Mouse (Mus musculus): ENCODE measurements around the gene Mlxipl. TPM values are rescaled to one million over a fixed set of nuclear protein-coding genes. Genes with fewer than 3 reads are reported as not detected.
"Not testable (repeated sequence)": the region's sequence is repeated elsewhere in the genome, so short reads cannot be mapped to it uniquely, and the experiment has no call there.

The Mlxipl gene
- polyA plus RNA-seq, 1 experiment from 2014 or later = 2.2 TPM

GRCm38 (mm10) chr5:135064382-135064766, 25.3 kb upstream of the Mlxipl start:
- peaks cover 14% of the 10 kb centered on the region for H3K4me1 ChIP-seq (ENCODE audit: control insufficient read depth, insufficient read depth, low read length)
- H3K36me3 ChIP-seq (ENCODE audit: control insufficient read depth, insufficient read depth) = peaks cover 17% of the 10 kb centered on the region
- H3K27ac ChIP-seq (ENCODE audit: low read length) = peak overlapping the region; percentile 64
- no peaks in the 10 kb centered on the region for H3K9me3 ChIP-seq (replicated peaks; ENCODE audit: control insufficient read depth, low read length)
- no peaks in the 10 kb centered on the region for H3K27me3 ChIP-seq (ENCODE audit: control insufficient read depth, insufficient read depth, low read length)
- under 1% methylated on average over 40 of the region's 40 CpGs for WGBS
- H3K4me2 ChIP-seq (ENCODE audit: low read depth, low read length) = peak overlapping the region; percentile 95
- peak overlapping the region; percentile 87 for H3K9ac ChIP-seq (ENCODE audit: low read length)
- peak overlapping the region; percentile 73 for H3K4me3 ChIP-seq (ENCODE audit: low read length)
- peak; percentile 37 for ATAC-seq (replicated peaks; ENCODE audit: extremely low read depth, insufficient read depth, low FRiP score)

DNA sequence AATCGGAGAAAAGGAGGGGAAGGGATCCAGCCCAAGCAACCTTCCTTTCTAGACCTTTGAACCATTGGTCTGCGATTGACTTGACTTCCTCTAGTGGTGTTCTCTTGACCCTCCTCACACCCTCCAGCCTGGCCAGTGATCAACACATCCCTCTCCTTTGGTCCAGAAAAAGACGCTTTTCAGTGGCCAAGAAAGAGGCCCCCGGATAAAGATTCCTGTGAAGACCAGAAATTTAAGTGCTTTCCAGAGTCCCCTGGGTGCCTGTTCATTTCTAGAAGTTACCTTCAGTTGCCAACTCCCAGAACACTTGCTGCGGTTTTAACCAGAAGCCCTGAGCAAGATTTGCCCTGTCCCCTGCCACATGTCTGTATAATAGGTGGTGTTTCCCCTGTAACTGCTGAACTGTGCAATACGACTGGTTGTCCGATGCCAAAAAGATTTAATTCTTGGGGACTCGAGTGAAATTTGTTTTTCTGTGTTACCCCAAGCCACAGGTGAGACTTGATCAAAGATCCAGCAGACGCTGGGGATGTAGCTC, 24.7 kb upstream of the Mlxipl start, which contains the start of gene Bud23:
Bud23 (minus strand) TSS at position 51 of the 538 bp plus-strand sequence.
- Histone ChIP-seq H3K36me3 (ENCODE audit: control insufficient read depth, insufficient read depth) (peaks cover 14% of the 10 kb centered on the region), H3K9ac (ENCODE audit: low read length) (peak within 1 kb of the TSS; percentile 87), H3K4me2 (ENCODE audit: low read depth, low read length) (peak within 1 kb of the TSS; percentile 95), H3K4me3 (ENCODE audit: low read length) (peak within 1 kb of the TSS; percentile 73), H3K27ac (ENCODE audit: low read length) (peak within 1 kb of the TSS; percentile 64), H3K4me1 (ENCODE audit: control insufficient read depth, insufficient read depth, low read length) (peaks cover 14% of the 10 kb centered on the region)
- WGBS = 68% methylated on average over 8 of the region's 9 CpGs
- not testable (repeated sequence) for H3K27me3 ChIP-seq (ENCODE audit: control insufficient read depth, insufficient read depth, low read length); H3K9me3 ChIP-seq (replicated peaks; ENCODE audit: control insufficient read depth, low read length); ATAC-seq (replicated peaks; ENCODE audit: extremely low read depth, insufficient read depth, low FRiP score)

- H3K36me3 ChIP-seq (ENCODE audit: control insufficient read depth, insufficient read depth) = peaks cover 3% of the 10 kb centered on the region
- H3K27ac ChIP-seq (ENCODE audit: low read length) = no peak overlapping the region
- WGBS = 87% methylated on average over 3 of the region's 3 CpGs
- no peak overlapping the region for H3K4me3 ChIP-seq (ENCODE audit: low read length)
- peaks cover 14% of the 10 kb centered on the region for H3K4me1 ChIP-seq (ENCODE audit: control insufficient read depth, insufficient read depth, low read length)
- no peak for ATAC-seq (replicated peaks; ENCODE audit: extremely low read depth, insufficient read depth, low FRiP score)
- H3K9ac ChIP-seq (ENCODE audit: low read length) = no peak overlapping the region
- H3K9me3 ChIP-seq (replicated peaks; ENCODE audit: control insufficient read depth, low read length) = no peaks in the 10 kb centered on the region
- no peaks in the 10 kb centered on the region for H3K27me3 ChIP-seq (ENCODE audit: control insufficient read depth, insufficient read depth, low read length)
- H3K4me2 ChIP-seq (ENCODE audit: low read depth, low read length) = no peak overlapping the region
Observed at GRCm38 (mm10) chr5:135066008-135066407, 23.7 kb upstream of the Mlxipl start.

- Histone ChIP-seq H3K4me1 (ENCODE audit: control insufficient read depth, insufficient read depth, low read length) (peaks cover 3% of the 10 kb centered on the region), H3K27ac (ENCODE audit: low read length) (no peak overlapping the region), H3K9me3 (replicated peaks; ENCODE audit: control insufficient read depth, low read length) (no peaks in the 10 kb centered on the region), H3K4me3 (ENCODE audit: low read length) (no peak overlapping the region), H3K27me3 (ENCODE audit: control insufficient read depth, insufficient read depth, low read length) (no peaks in the 10 kb centered on the region), H3K4me2 (ENCODE audit: low read depth, low read length) (no peak overlapping the region), H3K9ac (ENCODE audit: low read length) (no peak overlapping the region), H3K36me3 (ENCODE audit: control insufficient read depth, insufficient read depth) (peaks cover 2% of the 10 kb centered on the region; the same call in 1 of the 2 replicates)
- ATAC-seq (replicated peaks; ENCODE audit: extremely low read depth, insufficient read depth, low FRiP score) = no peak
- WGBS = 77% methylated on average over 3 of the region's 3 CpGs
Observed at GRCm38 (mm10) chr5:135070448-135070847, 19.2 kb upstream of the Mlxipl start.

DNA sequence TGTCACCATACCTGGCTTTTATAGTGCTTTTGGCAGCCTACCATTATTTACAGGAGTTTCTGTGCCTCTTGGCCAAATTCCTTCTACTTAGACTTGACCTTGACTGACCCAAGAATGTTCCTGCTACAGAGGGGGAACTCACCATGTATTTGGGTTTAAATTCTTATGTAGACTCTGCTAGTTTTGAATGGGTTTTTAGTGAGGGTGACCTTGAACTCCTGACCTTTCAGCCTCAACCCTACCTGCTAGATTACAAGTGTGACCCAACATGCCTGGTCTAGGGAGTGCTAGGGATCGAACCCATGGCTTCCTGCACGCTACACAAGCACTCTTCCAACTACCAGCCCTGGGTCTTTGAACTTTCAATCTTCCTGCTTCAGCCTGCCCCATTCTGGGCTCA, 17.6 kb upstream of the Mlxipl start:
- Histone ChIP-seq H3K4me2 (ENCODE audit: low read depth, low read length) (no peak overlapping the region), H3K27ac (ENCODE audit: low read length) (no peak overlapping the region), H3K4me1 (ENCODE audit: control insufficient read depth, insufficient read depth, low read length) (no peaks in the 10 kb centered on the region), H3K36me3 (ENCODE audit: control insufficient read depth, insufficient read depth) (peaks cover 2% of the 10 kb centered on the region; the same call in 1 of the 2 replicates), H3K9ac (ENCODE audit: low read length) (no peak overlapping the region), H3K9me3 (replicated peaks; ENCODE audit: control insufficient read depth, low read length) (no peaks in the 10 kb centered on the region), H3K4me3 (ENCODE audit: low read length) (no peak overlapping the region), H3K27me3 (ENCODE audit: control insufficient read depth, insufficient read depth, low read length) (no peaks in the 10 kb centered on the region)
- WGBS = 81% methylated on average over 2 of the region's 2 CpGs
- ATAC-seq (replicated peaks; ENCODE audit: extremely low read depth, insufficient read depth, low FRiP score) = no peak

- 67% methylated on average over 6 of the region's 6 CpGs for WGBS
- Histone ChIP-seq H3K27me3 (ENCODE audit: control insufficient read depth, insufficient read depth, low read length) (no peaks in the 10 kb centered on the region), H3K9me3 (replicated peaks; ENCODE audit: control insufficient read depth, low read length) (no peaks in the 10 kb centered on the region), H3K4me2 (ENCODE audit: low read depth, low read length) (no peak overlapping the region), H3K36me3 (ENCODE audit: control insufficient read depth, insufficient read depth) (peaks cover 2% of the 10 kb centered on the region; the same call in 1 of the 2 replicates), H3K9ac (ENCODE audit: low read length) (no peak overlapping the region), H3K27ac (ENCODE audit: low read length) (no peak overlapping the region), H3K4me3 (ENCODE audit: low read length) (no peak overlapping the region), H3K4me1 (ENCODE audit: control insufficient read depth, insufficient read depth, low read length) (no peaks in the 10 kb centered on the region)
- no peak for ATAC-seq (replicated peaks; ENCODE audit: extremely low read depth, insufficient read depth, low FRiP score)
Observed at GRCm38 (mm10) chr5:135072720-135073119, 17.0 kb upstream of the Mlxipl start.

DNA sequence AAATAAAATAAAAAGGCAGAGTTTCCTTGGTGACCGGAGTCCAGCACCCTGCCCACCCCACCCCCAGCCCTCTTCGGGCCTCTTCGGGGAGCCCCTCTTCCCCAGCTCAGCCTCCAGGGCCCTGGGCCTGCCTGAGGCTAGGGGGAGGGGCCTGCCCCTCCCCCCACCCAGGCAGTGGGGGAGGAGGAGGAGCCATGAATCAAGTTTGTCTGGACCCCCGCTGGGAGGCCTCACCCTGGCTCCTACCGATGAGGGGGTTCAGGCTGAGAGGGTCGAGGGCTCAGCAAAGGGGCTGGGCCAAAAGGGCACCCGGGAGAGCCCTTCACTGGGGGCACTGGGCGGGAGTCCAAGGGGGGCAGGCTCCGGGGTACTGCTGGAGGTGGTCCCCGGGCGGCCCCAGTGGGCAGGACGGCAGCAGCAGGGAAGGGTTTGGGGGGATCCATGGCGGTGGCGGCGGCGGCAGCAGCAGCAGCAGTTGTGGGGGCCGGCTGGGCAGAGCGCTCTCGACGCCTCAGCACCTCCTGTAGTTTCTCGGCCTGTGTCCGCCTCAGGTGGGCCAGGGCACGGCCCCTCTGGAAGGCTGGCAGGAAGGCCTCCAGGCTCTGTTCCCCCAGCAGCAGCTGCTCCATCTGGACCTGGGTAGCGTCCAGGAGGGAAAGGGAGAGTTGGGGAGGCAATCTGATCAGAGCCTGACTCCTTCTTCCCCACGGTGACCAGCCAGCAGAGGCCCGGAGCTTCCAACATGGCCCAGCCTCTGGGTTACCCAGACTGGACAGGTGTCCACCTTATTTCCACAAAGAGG, 16.1 kb upstream of the Mlxipl start:
- Histone ChIP-seq H3K4me2 (ENCODE audit: low read depth, low read length) (no peak overlapping the region), H3K27me3 (ENCODE audit: control insufficient read depth, insufficient read depth, low read length) (no peaks in the 10 kb centered on the region), H3K4me3 (ENCODE audit: low read length) (no peak overlapping the region), H3K4me1 (ENCODE audit: control insufficient read depth, insufficient read depth, low read length) (no peaks in the 10 kb centered on the region), H3K27ac (ENCODE audit: low read length) (no peak overlapping the region), H3K36me3 (ENCODE audit: control insufficient read depth, insufficient read depth) (no peaks in the 10 kb centered on the region), H3K9ac (ENCODE audit: low read length) (no peak overlapping the region), H3K9me3 (replicated peaks; ENCODE audit: control insufficient read depth, low read length) (no peaks in the 10 kb centered on the region)
- WGBS = 36% methylated on average over 26 of the region's 26 CpGs
- no peak for ATAC-seq (replicated peaks; ENCODE audit: extremely low read depth, insufficient read depth, low FRiP score)

GRCm38 (mm10) chr5:135075655-135076054, 14.0 kb upstream of the Mlxipl start:
- Histone ChIP-seq H3K9me3 (replicated peaks; ENCODE audit: control insufficient read depth, low read length) (no peaks in the 10 kb centered on the region), H3K4me3 (ENCODE audit: low read length) (no peak overlapping the region), H3K9ac (ENCODE audit: low read length) (no peak overlapping the region), H3K4me2 (ENCODE audit: low read depth, low read length) (no peak overlapping the region), H3K27me3 (ENCODE audit: control insufficient read depth, insufficient read depth, low read length) (peaks cover 2% of the 10 kb centered on the region; the same call in 1 of the 2 replicates), H3K36me3 (ENCODE audit: control insufficient read depth, insufficient read depth) (no peaks in the 10 kb centered on the region), H3K4me1 (ENCODE audit: control insufficient read depth, insufficient read depth, low read length) (no peaks in the 10 kb centered on the region), H3K27ac (ENCODE audit: low read length) (no peak overlapping the region)
- WGBS = 61% methylated on average over 4 of the region's 4 CpGs
- ATAC-seq (replicated peaks; ENCODE audit: extremely low read depth, insufficient read depth, low FRiP score) = no peak

GRCm38 (mm10) chr5:135076368-135076767, 13.3 kb upstream of the Mlxipl start:
- Histone ChIP-seq H3K4me2 (ENCODE audit: low read depth, low read length) (no peak overlapping the region), H3K27ac (ENCODE audit: low read length) (no peak overlapping the region), H3K9me3 (replicated peaks; ENCODE audit: control insufficient read depth, low read length) (no peaks in the 10 kb centered on the region), H3K4me1 (ENCODE audit: control insufficient read depth, insufficient read depth, low read length) (no peaks in the 10 kb centered on the region), H3K4me3 (ENCODE audit: low read length) (no peak overlapping the region), H3K9ac (ENCODE audit: low read length) (no peak overlapping the region), H3K36me3 (ENCODE audit: control insufficient read depth, insufficient read depth) (no peaks in the 10 kb centered on the region), H3K27me3 (ENCODE audit: control insufficient read depth, insufficient read depth, low read length) (peaks cover 2% of the 10 kb centered on the region; the same call in 1 of the 2 replicates)
- no peak for ATAC-seq (replicated peaks; ENCODE audit: extremely low read depth, insufficient read depth, low FRiP score)
- 83% methylated on average over 14 of the region's 14 CpGs for WGBS
